Mouse (Mus musculus): ENCODE data around the gene Pdlim3. TPM values are rescaled to one million over a fixed set of nuclear protein-coding genes. Genes with fewer than 3 reads are reported as not detected.

Gene Pdlim3
- polyA plus RNA-seq, 1 experiment from 2014 or later = 78.9 TPM

DNA sequence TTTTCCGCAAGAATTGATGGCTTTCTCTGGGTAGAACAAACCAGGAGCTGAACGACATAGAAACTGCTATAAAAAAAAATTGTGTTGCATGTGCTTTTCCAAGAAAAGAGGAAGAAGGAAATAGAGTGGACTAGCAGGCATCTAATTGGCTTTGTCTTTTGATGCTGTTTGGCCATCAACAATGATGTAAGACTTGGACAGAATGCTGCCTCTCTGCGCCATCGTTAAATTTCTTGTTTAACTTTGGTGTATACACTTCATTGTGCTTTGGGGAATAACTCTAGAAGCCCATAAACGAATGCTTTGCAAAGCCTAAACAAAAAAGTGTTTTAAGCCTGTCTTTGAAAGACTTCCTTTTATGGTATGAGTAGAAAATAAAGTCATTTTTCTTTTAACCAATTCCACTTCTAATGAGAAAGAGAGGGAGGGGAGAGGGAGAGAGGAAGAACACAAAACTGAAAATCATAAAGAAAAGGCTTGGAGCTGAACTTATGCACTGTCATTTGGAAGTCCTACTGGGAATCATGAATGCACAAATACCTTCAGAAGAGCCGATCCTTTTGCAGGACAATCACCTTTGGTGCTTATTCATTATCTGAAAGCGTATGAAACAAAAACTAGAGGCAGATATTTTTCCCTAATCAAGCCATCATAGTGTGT lies 20.5 kb downstream of the Pdlim3 start:
- Histone ChIP-seq H3K4me2 (replicated peaks) (no peak overlapping the region), H3K4me1 (no peaks in the 10 kb centered on the region), H3K36me3 (no peaks in the 10 kb centered on the region), H3K9ac (no peak overlapping the region), H3K9me3 (replicated peaks) (no peaks in the 10 kb centered on the region), H3K4me3 (replicated peaks) (no peak overlapping the region), H3K27ac (replicated peaks) (no peak overlapping the region), H3K27me3 (no peaks in the 10 kb centered on the region)
- 79% methylated on average over 7 of the region's 7 CpGs for WGBS
- no peak for ATAC-seq (ENCODE audit: insufficient number of reproducible peaks, low FRiP score, low TSS enrichment, low read depth)

DNA sequence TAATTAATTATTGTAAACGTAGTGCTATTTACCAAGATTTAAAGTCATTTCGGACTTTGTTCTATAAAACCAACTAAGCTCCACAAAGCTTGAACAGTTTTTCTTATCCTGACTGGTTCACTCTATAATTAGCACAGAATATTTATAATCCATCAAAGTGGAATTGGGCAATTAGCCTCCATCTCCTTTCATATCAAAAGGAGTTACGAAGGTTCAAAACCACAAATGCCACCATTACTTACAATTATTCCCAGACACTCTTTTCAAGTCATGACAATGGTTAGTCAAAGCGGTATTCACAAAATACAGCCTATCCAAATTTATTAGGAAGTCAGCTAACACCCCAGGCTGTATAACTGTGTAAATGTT lies 21.0 kb downstream of the Pdlim3 start:
- no peak for ATAC-seq (ENCODE audit: insufficient number of reproducible peaks, low FRiP score, low TSS enrichment, low read depth)
- no peak overlapping the region for H3K27ac ChIP-seq (replicated peaks)
- no peak overlapping the region for H3K4me2 ChIP-seq (replicated peaks)
- no peaks in the 10 kb centered on the region for H3K4me1 ChIP-seq
- H3K9me3 ChIP-seq (replicated peaks) = no peaks in the 10 kb centered on the region
- H3K9ac ChIP-seq = no peak overlapping the region
- 81% methylated on average over 4 of the region's 4 CpGs for WGBS
- H3K36me3 ChIP-seq = no peaks in the 10 kb centered on the region
- H3K27me3 ChIP-seq = no peaks in the 10 kb centered on the region
- no peak overlapping the region for H3K4me3 ChIP-seq (replicated peaks)

DNA sequence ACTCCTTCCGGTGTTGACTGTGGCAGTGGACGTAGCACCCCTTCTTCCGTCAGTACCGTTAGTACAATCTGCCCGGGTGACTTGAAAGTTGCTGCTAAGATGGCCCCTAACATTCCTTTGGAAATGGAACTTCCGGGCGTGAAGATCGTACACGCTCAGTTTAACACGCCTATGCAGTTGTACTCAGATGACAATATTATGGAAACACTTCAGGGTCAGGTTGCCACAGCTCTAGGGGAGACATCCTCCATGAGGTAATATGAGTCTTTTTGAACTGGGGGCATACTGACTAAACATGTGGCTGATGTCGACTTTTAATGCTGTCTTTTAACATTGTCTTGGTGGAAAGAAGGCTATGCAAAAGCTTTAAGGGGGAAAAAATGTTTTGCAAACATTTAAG lies 28.4 kb downstream of the Pdlim3 start:
- Histone ChIP-seq H3K27me3 (no peaks in the 10 kb centered on the region), H3K9me3 (replicated peaks) (no peaks in the 10 kb centered on the region), H3K4me1 (no peaks in the 10 kb centered on the region), H3K27ac (replicated peaks) (no peak overlapping the region), H3K4me3 (replicated peaks) (no peak overlapping the region), H3K36me3 (no peaks in the 10 kb centered on the region), H3K9ac (no peak overlapping the region), H3K4me2 (replicated peaks) (no peak overlapping the region)
- no peak for ATAC-seq (ENCODE audit: insufficient number of reproducible peaks, low FRiP score, low TSS enrichment, low read depth)
- 66% methylated on average over 11 of the region's 11 CpGs for WGBS

DNA sequence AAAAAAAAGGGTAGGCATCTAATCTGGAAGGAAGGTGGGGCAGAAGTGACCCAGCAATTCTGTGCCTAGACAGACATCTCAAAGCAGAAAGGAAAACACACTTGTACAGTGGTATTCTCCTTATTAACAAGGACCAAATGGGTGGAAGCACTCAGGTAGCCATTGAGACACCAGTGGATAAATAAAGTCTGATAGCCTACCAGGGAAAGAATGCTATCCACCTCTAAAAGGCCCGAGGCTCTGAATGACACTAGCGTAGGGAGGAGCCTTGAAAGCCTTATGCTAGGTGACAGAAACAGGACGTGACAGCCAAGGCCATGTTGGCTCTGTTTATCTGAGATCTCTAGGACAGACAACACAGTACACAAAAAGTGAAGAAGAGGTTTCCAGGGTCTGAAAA lies 31.2 kb downstream of the Pdlim3 start:
- Histone ChIP-seq H3K36me3 (no peaks in the 10 kb centered on the region), H3K4me2 (replicated peaks) (peak overlapping the region; percentile 28; the same call in 1 of the 2 replicates), H3K27me3 (no peaks in the 10 kb centered on the region), H3K4me3 (replicated peaks) (no peak overlapping the region), H3K27ac (replicated peaks) (peak overlapping the region; percentile 63; the same call in 1 of the 2 replicates), H3K4me1 (no peaks in the 10 kb centered on the region), H3K9me3 (replicated peaks) (no peaks in the 10 kb centered on the region), H3K9ac (no peak overlapping the region)
- no peak for ATAC-seq (ENCODE audit: insufficient number of reproducible peaks, low FRiP score, low TSS enrichment, low read depth)
- WGBS = 78% methylated on average over 3 of the region's 3 CpGs

DNA sequence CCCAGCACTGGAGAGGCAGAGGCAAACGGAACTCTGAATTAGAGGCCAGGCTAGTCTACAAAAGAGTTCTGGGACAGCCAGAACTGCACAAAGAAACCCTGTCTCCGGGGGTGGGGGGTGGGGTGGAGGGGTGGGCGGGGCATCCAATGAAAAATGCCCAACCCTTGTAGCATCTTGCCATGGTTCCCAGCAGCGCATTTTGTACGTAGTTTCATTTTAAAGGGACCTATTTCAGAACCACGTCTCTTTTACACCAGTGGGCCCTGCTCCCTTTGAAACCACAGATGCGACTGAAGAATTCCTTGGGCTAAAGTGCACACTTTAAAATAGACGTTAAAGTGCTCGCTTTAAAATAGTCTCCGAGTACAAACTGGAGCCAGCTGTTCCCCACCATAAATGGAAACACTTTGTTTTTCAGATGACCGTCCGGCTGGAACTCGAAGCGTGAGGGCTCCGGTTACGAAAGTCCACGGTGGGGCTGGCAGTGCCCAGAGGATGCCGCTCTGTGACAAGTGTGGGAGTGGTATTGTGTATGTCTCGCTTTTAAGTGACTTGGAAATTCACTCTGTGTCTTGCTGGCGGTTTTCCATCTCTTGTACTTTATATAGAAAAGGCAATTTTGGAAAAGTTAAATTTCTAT lies 31.9 kb downstream of the Pdlim3 start:
- Histone ChIP-seq H3K36me3 (no peaks in the 10 kb centered on the region), H3K9ac (no peak overlapping the region), H3K4me3 (replicated peaks) (peak overlapping the region; percentile 22), H3K4me1 (no peaks in the 10 kb centered on the region), H3K27me3 (no peaks in the 10 kb centered on the region), H3K4me2 (replicated peaks) (peak overlapping the region; percentile 28), H3K27ac (replicated peaks) (peak overlapping the region; percentile 63; the same call in 1 of the 2 replicates), H3K9me3 (replicated peaks) (no peaks in the 10 kb centered on the region)
- 39% methylated on average over 20 of the region's 20 CpGs for WGBS
- ATAC-seq (ENCODE audit: insufficient number of reproducible peaks, low FRiP score, low TSS enrichment, low read depth) = peak; percentile 69; the same call in 1 of the 2 replicates

DNA sequence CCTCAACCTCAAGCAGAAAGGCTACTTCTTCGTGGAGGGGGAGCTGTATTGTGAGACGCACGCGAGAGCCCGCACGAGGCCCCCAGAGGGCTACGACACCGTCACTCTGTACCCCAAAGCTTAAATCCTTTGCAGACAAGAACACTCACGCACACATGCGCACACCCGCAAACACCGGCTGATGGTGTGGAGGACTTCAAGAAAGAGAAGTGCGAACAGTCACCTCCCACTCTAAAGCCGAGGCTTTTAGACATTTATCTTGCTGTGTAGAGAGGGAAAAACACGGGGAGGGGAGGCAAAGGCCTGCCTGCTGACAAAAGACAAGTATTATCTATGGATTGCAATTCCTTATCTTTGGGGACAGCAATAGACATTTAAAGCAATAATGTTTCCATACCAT lies 33.6 kb downstream of the Pdlim3 start:
- WGBS = 83% methylated on average over 15 of the region's 15 CpGs
- ATAC-seq (ENCODE audit: insufficient number of reproducible peaks, low FRiP score, low TSS enrichment, low read depth) = no peak
- H3K4me1 ChIP-seq = no peaks in the 10 kb centered on the region

DNA sequence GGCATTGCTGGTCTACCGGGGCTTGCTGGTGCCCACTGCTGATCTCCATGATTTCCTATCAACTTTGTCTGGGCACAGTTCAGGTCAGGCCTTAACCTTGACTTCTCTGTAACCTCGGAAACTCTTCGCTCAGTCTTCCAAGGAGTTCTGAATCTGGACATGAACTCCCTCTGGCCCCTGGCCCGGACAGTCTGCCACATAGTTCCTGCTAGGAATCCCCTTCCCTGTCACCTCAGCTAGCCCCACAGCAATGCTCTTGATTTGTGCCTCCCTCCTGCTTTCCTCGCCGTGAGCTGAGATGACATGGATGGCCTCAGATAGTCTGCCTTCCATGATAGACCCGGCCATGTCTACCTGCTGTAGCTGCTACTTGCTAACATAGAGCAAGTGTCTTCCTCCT lies 35.1 kb downstream of the Pdlim3 start:
- Histone ChIP-seq H3K4me2 (replicated peaks) (no peak overlapping the region), H3K27me3 (no peaks in the 10 kb centered on the region), H3K4me1 (no peaks in the 10 kb centered on the region), H3K9ac (no peak overlapping the region), H3K36me3 (no peaks in the 10 kb centered on the region), H3K4me3 (replicated peaks) (no peak overlapping the region), H3K27ac (replicated peaks) (no peak overlapping the region), H3K9me3 (replicated peaks) (no peaks in the 10 kb centered on the region)
- 93% methylated on average over 7 of the region's 7 CpGs for WGBS
- no peak for ATAC-seq (ENCODE audit: insufficient number of reproducible peaks, low FRiP score, low TSS enrichment, low read depth)

More for the DNA sequence above, 33.6 kb downstream of the Pdlim3 start:
- H3K9me3 ChIP-seq (replicated peaks) = no peaks in the 10 kb centered on the region
- no peak overlapping the region for H3K4me3 ChIP-seq (replicated peaks)
- no peak overlapping the region for H3K27ac ChIP-seq (replicated peaks)
- no peaks in the 10 kb centered on the region for H3K36me3 ChIP-seq
- H3K27me3 ChIP-seq = no peaks in the 10 kb centered on the region
- H3K4me2 ChIP-seq (replicated peaks) = no peak overlapping the region
- H3K9ac ChIP-seq = no peak overlapping the region

DNA sequence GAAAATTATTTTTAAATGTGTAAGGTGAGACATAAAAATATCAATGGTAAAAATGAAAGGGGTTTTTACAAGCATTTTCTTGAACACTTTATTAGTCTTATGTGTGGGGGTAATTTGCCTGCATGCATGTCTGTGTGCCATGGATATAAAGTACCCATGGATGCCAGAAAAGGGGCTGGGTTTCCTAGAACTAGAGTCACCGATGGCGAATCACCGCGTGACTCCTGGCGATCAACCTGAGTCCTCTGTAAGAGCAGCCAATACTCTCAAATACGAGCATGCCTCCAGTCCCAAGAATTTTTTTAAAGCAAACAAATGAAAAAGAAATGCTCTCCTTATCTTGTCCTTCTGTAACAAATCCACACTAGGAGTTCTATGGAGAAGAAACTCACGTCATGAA lies 36.9 kb downstream of the Pdlim3 start:
- 94% methylated on average over 7 of the region's 7 CpGs for WGBS
- no peaks in the 10 kb centered on the region for H3K27me3 ChIP-seq
- H3K4me3 ChIP-seq (replicated peaks) = no peak overlapping the region
- no peak overlapping the region for H3K4me2 ChIP-seq (replicated peaks)
- H3K9ac ChIP-seq = no peak overlapping the region
- H3K36me3 ChIP-seq = no peaks in the 10 kb centered on the region
- ATAC-seq (ENCODE audit: insufficient number of reproducible peaks, low FRiP score, low TSS enrichment, low read depth) = no peak
- H3K4me1 ChIP-seq = no peaks in the 10 kb centered on the region
- H3K27ac ChIP-seq (replicated peaks) = no peak overlapping the region
- H3K9me3 ChIP-seq (replicated peaks) = no peaks in the 10 kb centered on the region

DNA sequence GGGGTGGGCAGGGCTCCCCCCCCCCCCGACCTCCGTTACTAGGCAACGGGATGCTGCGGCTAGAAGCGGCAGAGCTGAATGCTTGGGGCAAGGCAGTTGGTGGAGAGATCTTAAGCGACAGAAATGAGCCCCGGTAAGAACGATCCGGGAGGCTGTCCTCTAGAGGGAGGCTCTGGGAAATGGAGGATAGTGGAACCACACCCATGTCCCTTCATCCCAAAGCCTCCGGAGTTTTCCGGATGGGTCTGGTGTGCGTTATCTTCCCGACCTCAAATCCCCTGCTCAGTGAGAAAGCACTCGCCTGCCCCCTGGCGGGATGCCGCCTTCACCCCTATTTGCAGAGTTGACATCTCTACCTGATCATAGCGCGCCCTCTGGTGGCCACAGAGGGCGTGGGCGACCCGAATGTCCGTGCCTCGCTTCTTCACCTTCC lies 49.3 kb downstream of the Pdlim3 start, which contains the start of gene Ccdc110:
Gene Ccdc110 (plus strand): TSS at position 38 of the 433 bp plus-strand sequence.
- no peak within 1 kb of the TSS for H3K27ac ChIP-seq (replicated peaks)
- peak; percentile 78 for ATAC-seq (ENCODE audit: insufficient number of reproducible peaks, low FRiP score, low TSS enrichment, low read depth)
- 0 out of 2 replicates have a peak, but pooled peaks cover 3% of the 10 kb centered on the region for H3K9me3 ChIP-seq (replicated peaks)
- H3K4me3 ChIP-seq (replicated peaks) = peak within 1 kb of the TSS; percentile 36
- H3K27me3 ChIP-seq = no peaks in the 10 kb centered on the region
- no peaks in the 10 kb centered on the region for H3K36me3 ChIP-seq
- H3K9ac ChIP-seq = no peak within 1 kb of the TSS
- H3K4me2 ChIP-seq (replicated peaks) = peak within 1 kb of the TSS; percentile 53
- H3K4me1 ChIP-seq = 0 out of 2 replicates have a peak, but pooled peaks cover 3% of the 10 kb centered on the region
- WGBS = 2% methylated on average over 23 of the region's 23 CpGs

DNA sequence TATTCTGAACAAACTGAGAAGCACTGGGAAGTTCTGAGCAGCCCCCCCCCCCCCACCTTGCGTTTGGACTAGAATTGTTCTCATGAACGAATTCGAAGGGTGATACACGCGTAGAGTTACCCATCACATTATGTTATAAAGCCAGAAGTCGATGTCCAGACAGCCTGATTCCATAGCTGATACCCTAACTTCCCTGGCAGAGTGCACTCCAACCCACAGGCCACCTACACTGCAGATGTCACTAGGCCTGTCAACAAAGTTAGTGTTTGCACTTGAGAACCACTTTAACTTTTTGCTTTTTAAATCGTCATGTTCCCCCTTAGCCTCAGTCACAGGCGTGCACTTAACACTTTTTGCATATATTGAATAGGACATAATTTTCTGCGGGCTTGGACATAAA lies 51.7 kb downstream of the Pdlim3 start:
- Histone ChIP-seq H3K4me2 (replicated peaks) (no peak overlapping the region), H3K36me3 (no peaks in the 10 kb centered on the region), H3K9ac (no peak overlapping the region), H3K27ac (replicated peaks) (no peak overlapping the region), H3K4me3 (replicated peaks) (no peak overlapping the region), H3K27me3 (no peaks in the 10 kb centered on the region), H3K9me3 (replicated peaks) (no peaks in the 10 kb centered on the region), H3K4me1 (0 out of 2 replicates have a peak, but pooled peaks cover 3% of the 10 kb centered on the region)
- WGBS = 87% methylated on average over 9 of the region's 9 CpGs
- ATAC-seq (ENCODE audit: insufficient number of reproducible peaks, low FRiP score, low TSS enrichment, low read depth) = no peak

DNA sequence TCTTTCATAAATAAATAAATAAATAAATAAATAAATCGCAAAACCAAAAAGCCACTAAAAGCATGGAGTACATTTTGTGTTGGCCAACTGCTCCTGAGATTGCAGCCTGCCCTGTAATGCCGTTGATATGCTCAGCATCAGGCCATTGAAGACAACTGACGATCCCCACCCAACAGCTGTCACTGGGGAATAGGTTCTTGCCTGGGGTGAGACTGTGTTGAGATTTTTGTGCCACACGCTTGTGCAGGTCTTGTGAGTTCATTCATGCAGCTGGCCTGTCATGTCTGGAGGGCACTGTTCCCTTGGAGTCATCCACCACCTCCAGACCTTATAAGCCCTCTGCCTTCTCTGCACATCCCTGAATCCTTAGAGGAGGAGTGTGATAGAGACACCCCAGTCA lies 61.0 kb downstream of the Pdlim3 start:
- Histone ChIP-seq H3K9me3 (replicated peaks) (no peaks in the 10 kb centered on the region), H3K4me1 (no peaks in the 10 kb centered on the region), H3K27ac (replicated peaks) (no peak overlapping the region), H3K36me3 (no peaks in the 10 kb centered on the region), H3K9ac (no peak overlapping the region), H3K4me3 (replicated peaks) (no peak overlapping the region), H3K27me3 (no peaks in the 10 kb centered on the region), H3K4me2 (replicated peaks) (no peak overlapping the region)
- 76% methylated on average over 4 of the region's 4 CpGs for WGBS
- 0 out of 2 replicates have a peak, but pooled peaks have one; percentile 4 for ATAC-seq (ENCODE audit: insufficient number of reproducible peaks, low FRiP score, low TSS enrichment, low read depth)
